Mouse (Mus musculus) retina, embryonic 14.5 days (tissue): ENCODE data around the gene Cldn15.

ENCODE experiments used
- DNase-seq: peaks from one replicate; pipeline ENCODE4 v3.0.0-alpha.2; 2015; ENCODE audit warnings: low spot score

Cldn15 gene

DNA sequence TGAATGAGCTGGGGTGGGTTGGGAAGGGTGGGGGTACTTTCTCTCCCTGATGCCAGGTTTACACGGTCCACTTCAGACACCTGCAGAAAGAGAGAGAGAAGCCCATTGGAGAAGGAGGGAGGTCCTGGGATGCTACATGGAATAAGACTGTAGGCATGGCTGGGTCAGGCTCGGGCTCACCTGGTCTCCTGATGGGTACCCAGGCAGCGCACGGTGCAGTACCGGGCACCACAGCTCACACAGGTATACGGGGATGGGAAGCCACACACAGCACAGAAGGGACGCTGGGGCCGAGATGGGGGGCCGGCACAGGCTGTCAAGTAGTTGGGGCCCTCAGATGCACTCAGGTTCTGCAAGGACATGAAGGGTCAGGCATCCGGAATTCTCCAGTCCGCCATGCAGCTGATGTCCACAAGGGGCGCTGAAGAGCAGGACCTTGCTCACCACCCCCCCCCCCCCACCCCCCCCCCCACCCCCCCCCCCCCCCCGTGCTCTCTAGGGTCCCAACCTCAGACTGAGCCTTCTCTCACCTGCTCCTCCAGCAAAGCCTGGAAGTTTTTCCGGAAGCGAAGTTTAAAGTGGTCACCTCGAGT lies 16.0 kb downstream of the Cldn15 start:
- peak; percentile 80 for DNase-seq

- DNase-seq: no peak
Measured at GRCm38 (mm10) chr5:136984828-136985227, 18.4 kb downstream of the Cldn15 start.

DNA sequence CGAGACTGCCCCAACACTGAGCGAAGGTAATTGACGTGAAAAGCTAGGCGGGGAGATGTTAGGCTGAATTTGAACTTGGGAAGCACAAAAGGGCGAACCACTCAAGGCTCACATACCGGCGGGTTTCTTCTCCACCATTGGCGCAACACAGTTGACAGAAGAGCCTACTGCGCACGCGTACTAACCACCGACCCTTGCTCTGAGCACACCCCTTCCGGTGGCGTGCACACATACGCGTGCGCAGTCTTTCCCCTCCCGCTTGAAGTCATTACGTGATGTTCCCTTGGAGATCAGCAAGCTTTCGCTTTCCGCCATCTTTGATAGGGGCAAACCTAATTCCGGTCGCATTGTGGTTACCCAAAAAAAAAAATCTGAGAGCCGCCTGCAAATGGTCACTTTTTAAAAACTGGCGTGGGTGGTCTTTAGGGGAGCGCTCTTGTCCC lies 20.3 kb downstream of the Cldn15 start, which contains the start of gene Plod3:
TSS of gene Plod3 (plus strand) at position 325 of the 443 bp plus-strand sequence.
- peak; percentile 100 for DNase-seq

- peak; percentile 68 for DNase-seq
Measured at GRCm38 (mm10) chr5:136987138-136987933, 20.9 kb downstream of the Cldn15 start.

DNA sequence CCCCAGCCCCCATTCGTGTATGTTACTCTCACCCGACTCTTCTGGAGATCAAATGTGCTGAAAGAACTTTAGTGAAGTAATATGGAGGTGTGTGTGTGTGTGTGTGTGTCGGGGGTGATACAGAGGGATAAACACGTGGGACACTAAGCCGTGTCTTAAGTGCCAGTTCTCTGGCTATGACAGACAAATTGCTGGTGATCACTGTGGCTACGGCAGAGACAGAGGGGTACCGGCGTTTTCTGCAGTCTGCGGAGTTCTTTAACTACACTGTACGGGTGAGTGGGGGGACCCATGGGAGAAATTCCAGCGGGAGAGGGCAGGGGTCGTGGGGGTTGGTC lies 21.5 kb downstream of the Cldn15 start, which contains the start of gene Znhit1:
TSS of gene Znhit1 (minus strand) at position 88 of the 338 bp plus-strand sequence.
- peak; percentile 16 for DNase-seq

DNA sequence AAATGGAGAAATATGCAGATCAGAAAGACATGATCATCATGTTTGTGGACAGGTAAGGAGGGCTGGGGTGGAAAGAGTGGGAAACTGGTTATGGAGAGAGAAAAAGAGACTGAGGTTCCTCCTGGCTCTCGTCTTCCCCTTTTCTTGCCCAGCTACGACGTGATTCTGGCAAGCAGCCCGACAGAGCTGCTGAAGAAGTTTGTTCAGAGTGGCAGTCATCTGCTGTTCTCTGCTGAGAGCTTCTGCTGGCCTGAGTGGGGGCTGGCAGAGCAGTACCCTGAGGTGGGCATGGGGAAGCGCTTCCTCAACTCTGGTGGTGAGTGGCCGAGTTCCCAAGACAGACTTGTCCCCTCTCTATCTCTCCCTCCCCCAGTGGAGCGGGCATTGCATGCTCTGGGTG lies 22.0 kb downstream of the Cldn15 start:
- DNase-seq: no peak

DNA sequence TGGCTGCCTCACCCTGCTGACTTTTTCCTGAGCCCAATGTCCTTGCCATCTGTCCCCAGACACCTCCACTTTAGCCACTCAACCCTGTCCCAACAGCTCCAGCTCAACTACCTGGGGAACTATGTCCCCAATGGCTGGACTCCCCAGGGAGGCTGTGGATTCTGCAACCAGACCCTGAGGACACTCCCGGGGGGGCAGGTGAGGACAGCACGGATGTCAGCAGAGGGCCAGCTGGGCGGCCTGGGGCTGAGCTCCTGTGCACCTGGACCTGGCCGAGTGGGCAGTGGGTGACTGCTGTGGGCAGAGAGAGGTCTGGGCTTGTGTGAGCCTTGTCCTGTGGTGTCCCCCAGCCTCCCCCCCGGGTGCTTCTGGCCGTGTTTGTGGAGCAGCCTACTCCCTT lies 23.4 kb downstream of the Cldn15 start:
- no peak for DNase-seq

- no peak for DNase-seq
Measured at GRCm38 (mm10) chr5:136999449-136999848, 33.0 kb downstream of the Cldn15 start.

GRCm38 (mm10) chr5:137000612-137001011 lies 34.2 kb downstream of the Cldn15 start:
- peak; percentile 34 for DNase-seq

- DNase-seq: no peak
Measured at GRCm38 (mm10) chr5:137007276-137007675, 40.9 kb downstream of the Cldn15 start.

DNA sequence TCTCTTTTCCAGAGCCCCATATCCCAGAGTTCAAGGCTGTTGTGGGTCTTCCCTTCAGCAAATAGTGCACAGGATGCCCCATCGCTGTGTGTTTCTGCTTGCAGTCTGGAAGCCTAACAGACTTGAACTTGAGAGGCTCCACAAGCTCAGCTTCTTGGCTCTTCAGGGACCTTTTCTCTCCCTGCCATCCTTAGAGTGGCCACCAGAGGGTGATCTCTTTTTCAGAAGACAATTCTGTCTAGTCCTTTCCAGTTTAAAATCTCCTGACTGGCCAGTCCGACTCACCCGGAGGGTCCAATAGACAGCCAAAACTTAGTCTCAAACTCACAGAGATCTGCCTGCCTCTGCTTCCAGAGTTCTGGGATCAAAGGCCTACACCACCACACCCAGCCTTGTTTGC lies 43.6 kb downstream of the Cldn15 start:
- DNase-seq: peak; percentile 80

DNA sequence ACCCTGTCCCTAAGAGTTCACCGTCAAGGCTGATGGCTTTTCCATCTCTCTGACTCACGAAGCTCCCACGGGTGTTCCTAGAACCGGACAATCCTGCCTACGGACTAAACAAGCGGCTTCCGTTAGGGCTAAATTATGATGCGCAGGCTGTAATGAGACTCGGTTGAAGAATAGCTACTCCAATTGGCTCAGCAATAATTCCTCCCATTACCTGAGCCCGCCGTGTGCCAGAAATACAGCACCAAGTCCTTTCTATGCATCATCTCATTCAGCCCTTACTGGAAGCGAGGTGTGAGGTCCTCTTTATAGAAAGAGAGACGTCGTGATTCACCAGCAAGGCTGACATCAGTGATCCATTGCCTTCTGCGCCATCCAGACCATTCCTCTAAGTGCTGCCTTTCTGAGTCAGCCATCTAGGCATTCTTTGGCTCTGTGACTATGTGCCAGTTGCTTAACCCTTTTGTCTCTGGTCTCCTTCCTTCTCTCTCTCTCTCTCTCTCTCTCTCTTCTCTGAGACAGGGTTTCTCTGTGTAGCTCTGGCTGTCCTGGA lies 46.1 kb downstream of the Cldn15 start:
- DNase-seq: no peak

DNA sequence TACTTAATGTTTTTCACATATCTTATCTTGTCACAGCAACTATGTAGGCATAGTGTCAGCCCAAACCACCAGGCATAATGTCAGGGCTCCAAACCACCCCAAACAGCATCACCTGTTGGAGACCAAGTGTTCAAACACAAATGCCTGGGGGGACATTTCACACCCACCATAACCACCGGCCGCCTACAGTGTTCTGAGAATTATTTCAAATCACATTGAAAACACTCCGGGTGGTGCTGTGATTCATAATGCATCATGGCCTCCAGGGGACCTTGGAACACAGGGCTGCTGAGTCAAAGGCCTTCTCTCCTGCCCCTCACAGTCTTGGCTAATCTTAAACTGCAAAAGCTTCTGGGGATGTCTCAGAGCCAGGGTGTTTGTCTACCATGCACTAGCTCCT lies 49.5 kb downstream of the Cldn15 start:
- no peak for DNase-seq

DNA sequence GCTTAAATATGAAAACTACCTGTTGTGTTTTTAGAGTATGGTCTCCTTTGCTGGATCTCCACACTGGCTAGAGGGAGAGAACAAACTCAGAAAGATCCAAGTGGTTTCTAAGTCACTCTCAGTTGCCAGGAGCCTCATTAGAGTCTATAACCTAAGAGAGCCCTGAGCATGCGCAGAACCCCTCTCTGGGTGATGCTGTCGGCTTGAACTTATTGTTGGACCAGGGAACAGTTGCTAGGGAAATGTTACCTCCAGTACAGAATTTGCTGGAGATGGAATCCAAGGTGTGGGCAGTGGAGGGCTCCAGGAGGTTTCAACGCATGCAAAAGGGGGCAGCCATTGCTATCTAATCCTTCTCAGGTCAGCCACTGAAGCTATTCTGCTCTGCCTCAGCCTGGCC lies 57.9 kb downstream of the Cldn15 start:
- DNase-seq: no peak

GRCm38 (mm10) chr5:137025132-137025531 lies 58.7 kb downstream of the Cldn15 start:
- DNase-seq: peak; percentile 85
